Mouse (Mus musculus): Measurements from ENCODE around the gene Usp21. TPM values are rescaled to one million over a fixed set of nuclear protein-coding genes. Genes with fewer than 3 reads are reported as not detected.

Usp21 gene
- 15.5 TPM for polyA plus RNA-seq (2014; fragmentation: Illumina TruSeq; extraction: RNeasy Lipid Tissue Mini Kit (QIAGEN cat#74804); ENCODE audit: low replicate concordance)

DNA sequence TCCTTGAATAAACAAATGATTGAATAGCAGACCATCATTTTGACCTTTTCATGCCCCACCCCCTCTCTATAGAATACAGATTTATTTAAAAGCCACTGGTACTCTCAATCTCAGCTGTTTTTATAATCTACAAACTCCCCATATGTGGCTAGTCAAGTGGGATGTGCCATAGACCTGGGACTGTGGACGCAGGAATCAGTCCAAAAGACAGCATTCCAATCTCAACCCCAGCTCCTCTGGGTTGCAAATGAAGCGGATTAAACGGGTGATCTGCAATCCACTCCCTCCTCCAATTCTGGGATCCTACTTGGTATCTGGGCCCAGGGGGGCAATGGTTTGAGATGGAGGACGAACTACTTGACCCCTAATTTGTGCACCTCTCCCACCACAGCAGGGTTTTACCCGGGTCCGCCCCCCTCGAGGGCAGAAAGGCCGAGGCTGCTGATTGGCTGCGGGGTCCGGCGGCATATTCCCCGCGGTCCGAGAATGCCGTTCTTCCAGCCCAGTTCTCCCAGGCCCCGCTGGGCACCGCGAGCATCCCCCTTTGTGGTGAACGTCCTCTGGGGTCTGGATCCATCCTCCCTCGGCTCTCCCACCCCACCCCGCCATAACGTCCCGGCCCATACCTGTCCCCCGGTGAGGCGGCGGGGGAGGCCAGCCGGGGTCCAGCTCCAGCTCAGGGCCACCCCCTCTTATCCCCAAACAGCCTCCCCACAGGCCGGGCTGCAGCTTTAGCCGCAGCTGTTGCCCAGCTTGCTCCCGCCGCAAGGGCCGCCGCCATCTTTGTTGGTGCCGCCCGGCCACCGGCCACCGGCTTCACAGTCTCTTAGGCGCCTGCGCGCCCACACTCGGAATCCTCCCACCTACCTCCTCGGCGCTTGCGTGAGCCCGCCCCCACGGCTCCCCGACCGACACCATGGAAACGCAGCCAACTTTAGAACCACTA is at the start of gene Usp21:
Gene Usp21 (minus strand): TSS at position 856 of the 946 bp plus-strand sequence.

GRCm38 (mm10) chr1:171328839-171329432 is 41.1 kb upstream of the Usp21 start, which contains the start of gene Dedd:
TSS of gene Dedd (plus strand) at chr1:171329145.

GRCm38 (mm10) chr1:171294298-171295062 is 6.7 kb upstream of the Usp21 start, which contains the start of gene Ufc1:
TSS of gene Ufc1 (minus strand) at chr1:171295024.

GRCm38 (mm10) chr1:171280916-171281527 is 6.8 kb downstream of the Usp21 start, which contains the start of gene Ppox:
TSS of gene Ppox (minus strand) at chr1:171281186.

DNA sequence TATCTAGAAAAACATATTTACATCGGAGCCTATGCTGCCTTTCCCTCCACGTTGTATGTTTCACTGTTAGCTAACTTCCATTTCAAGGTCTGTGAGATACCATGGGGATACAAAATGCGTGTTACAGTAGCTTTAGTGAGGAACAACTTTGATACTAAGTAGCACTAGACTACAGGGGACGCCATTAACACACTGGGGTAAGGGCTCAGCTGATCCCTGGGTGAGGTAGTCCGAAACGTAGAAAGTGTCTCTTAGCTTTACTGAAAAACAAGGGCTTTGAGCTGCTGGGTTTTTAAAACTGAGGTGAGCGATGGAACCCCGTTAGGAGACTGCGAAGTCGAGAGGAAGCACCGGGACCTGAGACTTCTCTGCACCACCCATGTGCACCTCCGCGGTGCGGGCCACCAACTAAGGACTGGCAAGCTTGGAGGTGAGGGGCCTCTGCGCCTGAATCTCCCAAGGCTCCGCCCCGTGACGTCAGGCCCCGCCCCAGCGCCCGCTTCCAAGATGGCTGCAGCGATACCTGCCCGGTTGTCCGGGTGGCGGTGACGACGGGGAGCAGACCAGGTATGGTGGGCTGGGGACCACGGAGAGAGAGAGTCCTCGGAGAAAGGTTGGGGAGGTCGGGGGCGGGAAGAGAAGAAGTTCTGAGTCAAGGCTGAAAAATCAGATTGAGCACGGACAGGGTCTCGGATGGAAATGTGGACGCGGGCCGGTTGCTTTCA is 17.8 kb downstream of the Usp21 start, which contains the start of gene B4galt3:
Gene B4galt3 (plus strand): TSS at position 481 of the 725 bp plus-strand sequence.

DNA sequence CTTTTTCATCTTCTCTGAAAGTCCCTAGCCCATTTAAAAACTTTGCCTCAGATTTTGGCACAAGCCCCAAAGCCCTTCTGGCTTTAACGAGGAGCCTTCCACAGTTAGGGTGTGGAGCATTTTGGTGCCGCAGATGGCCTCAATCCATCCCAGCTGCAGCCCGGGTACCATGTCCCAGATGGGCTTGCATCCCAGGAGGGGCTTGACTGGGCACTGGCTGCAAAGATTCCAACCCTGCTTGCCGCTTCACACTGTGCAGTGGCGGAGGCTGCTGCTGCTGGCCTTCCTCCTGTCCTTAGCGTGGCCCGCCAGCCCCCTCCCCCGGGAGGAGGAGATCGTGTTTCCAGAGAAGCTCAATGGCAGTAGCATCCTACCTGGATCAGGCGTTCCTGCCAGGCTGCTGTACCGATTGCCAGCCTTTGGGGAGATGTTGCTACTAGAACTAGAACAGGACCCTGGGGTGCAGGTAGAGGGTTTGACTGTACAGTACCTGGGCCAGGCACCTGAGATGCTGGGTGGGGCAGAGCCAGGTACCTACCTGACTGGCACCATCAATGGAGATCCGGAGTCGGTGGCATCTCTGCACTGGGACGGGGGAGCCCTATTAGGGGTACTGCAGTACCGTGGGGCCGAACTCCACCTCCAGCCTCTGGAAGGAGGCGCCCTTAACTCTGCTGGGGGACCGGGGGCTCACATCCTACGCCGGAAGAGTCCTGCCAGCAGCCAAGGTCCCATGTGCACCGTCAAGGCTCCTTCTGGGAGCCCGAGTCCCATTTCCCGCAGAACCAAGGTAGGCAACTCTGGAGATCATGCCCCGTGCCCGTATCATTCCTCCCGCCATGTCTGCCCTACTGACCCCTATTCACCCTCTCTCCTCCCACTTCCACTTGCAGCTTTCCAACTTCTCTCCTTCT is 36.9 kb downstream of the Usp21 start, which contains the start of gene Ndufs2:
Gene Ndufs2 (minus strand): TSS at position 709 of the 914 bp plus-strand sequence.

DNA sequence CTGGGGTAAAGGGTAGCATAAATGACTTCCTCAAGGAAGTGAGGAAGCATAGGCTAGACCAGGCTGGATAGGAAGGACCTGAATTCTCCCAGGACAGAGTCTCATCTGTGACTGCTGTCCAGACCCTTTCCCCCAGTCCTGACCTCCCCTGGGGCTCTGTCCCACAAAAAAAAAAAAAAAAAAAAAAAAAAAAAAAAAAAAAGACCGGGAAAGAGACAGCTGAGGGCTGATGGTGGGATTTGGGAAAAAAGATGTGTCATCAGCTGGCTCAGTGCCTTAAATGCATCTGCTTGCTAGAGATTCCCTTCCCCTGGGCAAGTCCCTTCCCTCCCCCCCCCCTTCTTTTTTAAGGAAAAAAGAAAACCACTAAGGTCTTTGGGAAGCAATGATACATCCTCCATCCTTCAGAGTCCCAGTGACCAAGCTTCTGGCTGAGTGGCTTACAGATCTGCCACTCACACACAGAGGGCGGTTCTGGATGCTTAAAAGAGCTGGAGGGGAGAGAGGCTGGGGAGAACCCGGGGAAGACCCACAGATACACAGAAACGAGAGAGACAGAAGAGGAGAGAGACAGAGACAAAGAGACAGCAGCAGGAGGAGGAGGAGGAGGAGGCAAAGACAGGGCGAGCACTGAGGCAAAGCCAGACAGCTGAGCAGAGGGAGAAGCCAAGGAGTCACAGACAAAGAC is 37.7 kb downstream of the Usp21 start, which contains the start of gene Adamts4:
Gene Adamts4 (plus strand): TSS at position 509 of the 688 bp plus-strand sequence.

DNA sequence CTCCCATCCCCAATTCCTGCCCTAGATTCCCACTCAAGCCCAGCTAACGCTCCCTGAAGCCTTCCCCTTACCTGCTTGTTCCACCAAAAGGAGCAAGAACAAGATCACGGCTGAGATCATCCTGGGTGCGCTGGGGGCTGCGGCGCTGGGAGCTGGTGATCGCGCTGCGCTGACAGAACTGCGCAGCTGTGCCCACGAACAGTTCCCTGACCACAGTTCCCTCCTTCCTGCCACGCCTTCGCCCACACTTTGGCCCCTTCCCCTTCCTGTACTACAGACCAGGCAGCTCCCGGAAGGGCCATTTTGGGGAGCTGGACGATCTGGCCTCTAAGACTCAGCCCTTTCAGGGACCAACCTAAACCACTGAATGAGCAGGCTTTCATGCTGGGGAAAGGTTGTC is 53.7 kb downstream of the Usp21 start, which contains the start of gene Fcer1g:
Gene Fcer1g (minus strand): TSS at position 240 of the 400 bp plus-strand sequence.

Other genes starting within 250 kb of the Usp21 start
- 11.7 TPM for gene Fcgr3, start 223.1 kb downstream of the Usp21 start, polyA plus RNA-seq (2014; fragmentation: Illumina TruSeq; extraction: RNeasy Lipid Tissue Mini Kit (QIAGEN cat#74804); ENCODE audit: low replicate concordance)
- 1.9 TPM for gene Cfap126, start 174.1 kb downstream of the Usp21 start, polyA plus RNA-seq (2014; fragmentation: Illumina TruSeq; extraction: RNeasy Lipid Tissue Mini Kit (QIAGEN cat#74804); ENCODE audit: low replicate concordance)
- gene Sdhc, start 137.4 kb downstream of the Usp21 start, polyA plus RNA-seq (2014; fragmentation: Illumina TruSeq; extraction: RNeasy Lipid Tissue Mini Kit (QIAGEN cat#74804); ENCODE audit: low replicate concordance) = 37.0 TPM
- gene Mpz, start 137.3 kb downstream of the Usp21 start, polyA plus RNA-seq (2014; fragmentation: Illumina TruSeq; extraction: RNeasy Lipid Tissue Mini Kit (QIAGEN cat#74804); ENCODE audit: low replicate concordance) = 0.48 TPM
- 13.4 TPM for gene Pcp4l1, start 91.7 kb downstream of the Usp21 start, polyA plus RNA-seq (2014; fragmentation: Illumina TruSeq; extraction: RNeasy Lipid Tissue Mini Kit (QIAGEN cat#74804); ENCODE audit: low replicate concordance)
- gene Nr1i3, start 74.0 kb downstream of the Usp21 start, polyA plus RNA-seq (2014; fragmentation: Illumina TruSeq; extraction: RNeasy Lipid Tissue Mini Kit (QIAGEN cat#74804); ENCODE audit: low replicate concordance) = 16.9 TPM
- 5.1 TPM for gene Tomm40l, start 65.5 kb downstream of the Usp21 start, polyA plus RNA-seq (2014; fragmentation: Illumina TruSeq; extraction: RNeasy Lipid Tissue Mini Kit (QIAGEN cat#74804); ENCODE audit: low replicate concordance)
- gene Apoa2, start 62.9 kb downstream of the Usp21 start, polyA plus RNA-seq (2014; fragmentation: Illumina TruSeq; extraction: RNeasy Lipid Tissue Mini Kit (QIAGEN cat#74804); ENCODE audit: low replicate concordance) = 4.2 TPM
- 41.4 TPM for gene Fcer1g, start 53.6 kb downstream of the Usp21 start, polyA plus RNA-seq (2014; fragmentation: Illumina TruSeq; extraction: RNeasy Lipid Tissue Mini Kit (QIAGEN cat#74804); ENCODE audit: low replicate concordance)
- 1.5 TPM for gene Adamts4, start 37.6 kb downstream of the Usp21 start, polyA plus RNA-seq (2014; fragmentation: Illumina TruSeq; extraction: RNeasy Lipid Tissue Mini Kit (QIAGEN cat#74804); ENCODE audit: low replicate concordance)
- 44.8 TPM for gene Ndufs2, start 36.6 kb downstream of the Usp21 start, polyA plus RNA-seq (2014; fragmentation: Illumina TruSeq; extraction: RNeasy Lipid Tissue Mini Kit (QIAGEN cat#74804); ENCODE audit: low replicate concordance)
- 8.8 TPM for gene B4galt3, start 17.7 kb downstream of the Usp21 start, polyA plus RNA-seq (2014; fragmentation: Illumina TruSeq; extraction: RNeasy Lipid Tissue Mini Kit (QIAGEN cat#74804); ENCODE audit: low replicate concordance)
- 6.8 TPM for gene Ppox, start 6.8 kb downstream of the Usp21 start, polyA plus RNA-seq (2014; fragmentation: Illumina TruSeq; extraction: RNeasy Lipid Tissue Mini Kit (QIAGEN cat#74804); ENCODE audit: low replicate concordance)
- 59.2 TPM for gene Ufc1, start 7.0 kb upstream of the Usp21 start, polyA plus RNA-seq (2014; fragmentation: Illumina TruSeq; extraction: RNeasy Lipid Tissue Mini Kit (QIAGEN cat#74804); ENCODE audit: low replicate concordance)
- 13.8 TPM for gene Dedd, start 41.2 kb upstream of the Usp21 start, polyA plus RNA-seq (2014; fragmentation: Illumina TruSeq; extraction: RNeasy Lipid Tissue Mini Kit (QIAGEN cat#74804); ENCODE audit: low replicate concordance)
- gene Nit1, start 57.7 kb upstream of the Usp21 start, polyA plus RNA-seq (2014; fragmentation: Illumina TruSeq; extraction: RNeasy Lipid Tissue Mini Kit (QIAGEN cat#74804); ENCODE audit: low replicate concordance) = 20.1 TPM
- gene Pfdn2, start 57.7 kb upstream of the Usp21 start, polyA plus RNA-seq (2014; fragmentation: Illumina TruSeq; extraction: RNeasy Lipid Tissue Mini Kit (QIAGEN cat#74804); ENCODE audit: low replicate concordance) = 12.8 TPM
- gene Klhdc9, start 72.8 kb upstream of the Usp21 start, polyA plus RNA-seq (2014; fragmentation: Illumina TruSeq; extraction: RNeasy Lipid Tissue Mini Kit (QIAGEN cat#74804); ENCODE audit: low replicate concordance) = not detected
- not detected for gene Nectin4, start 82.1 kb upstream of the Usp21 start, polyA plus RNA-seq (2014; fragmentation: Illumina TruSeq; extraction: RNeasy Lipid Tissue Mini Kit (QIAGEN cat#74804); ENCODE audit: low replicate concordance)
- 9.9 TPM for gene Arhgap30, start 101.0 kb upstream of the Usp21 start, polyA plus RNA-seq (2014; fragmentation: Illumina TruSeq; extraction: RNeasy Lipid Tissue Mini Kit (QIAGEN cat#74804); ENCODE audit: low replicate concordance)
- gene Usf1, start 123.3 kb upstream of the Usp21 start, polyA plus RNA-seq (2014; fragmentation: Illumina TruSeq; extraction: RNeasy Lipid Tissue Mini Kit (QIAGEN cat#74804); ENCODE audit: low replicate concordance) = not detected
- 3.1 TPM for gene Tstd1, start 130.9 kb upstream of the Usp21 start, polyA plus RNA-seq (2014; fragmentation: Illumina TruSeq; extraction: RNeasy Lipid Tissue Mini Kit (QIAGEN cat#74804); ENCODE audit: low replicate concordance)
- gene F11r, start 149.5 kb upstream of the Usp21 start, polyA plus RNA-seq (2014; fragmentation: Illumina TruSeq; extraction: RNeasy Lipid Tissue Mini Kit (QIAGEN cat#74804); ENCODE audit: low replicate concordance) = 54.7 TPM
- 5.0 TPM for gene Alyref2, start 215.5 kb upstream of the Usp21 start, polyA plus RNA-seq (2014; fragmentation: Illumina TruSeq; extraction: RNeasy Lipid Tissue Mini Kit (QIAGEN cat#74804); ENCODE audit: low replicate concordance)
- 397 TPM for gene Itln1, start 247.3 kb upstream of the Usp21 start, polyA plus RNA-seq (2014; fragmentation: Illumina TruSeq; extraction: RNeasy Lipid Tissue Mini Kit (QIAGEN cat#74804); ENCODE audit: low replicate concordance)

Data from small intestine, adult 10 weeks (tissue).